Mouse (Mus musculus): ENCODE data around the gene E030025P04Rik.

Gene E030025P04Rik

DNA sequence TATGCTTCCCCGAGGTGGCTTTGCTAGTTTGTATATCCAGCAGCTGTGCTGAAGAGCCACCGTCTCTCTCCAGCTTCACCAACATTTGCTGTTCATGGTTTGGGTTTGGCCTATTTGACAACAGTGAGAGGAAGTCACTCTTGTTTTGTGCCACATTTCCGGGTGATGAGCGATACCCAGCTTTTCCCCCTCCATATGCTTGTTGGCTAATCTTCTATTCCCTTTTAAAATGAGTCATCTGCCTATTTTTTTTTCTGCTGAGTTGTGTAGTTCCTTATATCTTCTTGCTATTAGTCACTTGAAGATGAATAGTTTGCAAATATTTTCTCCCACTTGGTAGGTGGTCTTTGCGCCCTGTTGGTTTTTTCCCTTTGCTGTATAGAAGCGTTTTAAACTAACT is 43.9 kb downstream of the E030025P04Rik start:
- DNase-seq: no peak

DNA sequence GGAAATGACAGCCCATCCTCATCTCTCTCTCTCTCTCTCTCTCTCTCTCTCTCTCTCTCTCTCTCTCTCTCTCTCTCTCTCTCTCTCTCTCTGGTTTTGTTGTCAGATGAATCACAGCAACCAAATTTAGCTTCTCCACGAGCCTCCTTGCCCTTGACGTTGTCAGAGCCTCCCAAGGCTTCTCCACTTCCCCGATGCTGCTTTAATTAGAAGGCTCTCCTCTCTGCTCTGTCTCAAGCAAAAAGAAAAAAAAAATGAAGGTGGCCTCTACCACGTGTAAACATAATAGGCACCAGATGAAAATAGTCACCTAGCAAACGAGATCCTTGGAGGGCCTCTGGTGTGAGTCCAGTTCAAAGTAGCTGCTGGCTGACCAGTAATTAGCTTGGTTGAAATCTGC is 52.3 kb downstream of the E030025P04Rik start:
- no peak for DNase-seq
